Mouse (Mus musculus) intestine, embryonic 16.5 days (tissue): ENCODE data around the gene Rfwd3. TPM values are rescaled to one million over a fixed set of nuclear protein-coding genes. Genes with fewer than 3 reads are reported as not detected.

Experiments used
- ATAC-seq: fragments of 200-750 bp; cut with Nextera tagmentation; 2 replicates; pipeline ENCODE4 v1.8.0; 2017; ENCODE audit warnings: moderate TSS enrichment, moderate library complexity
- H3K27ac ChIP-seq: fragments of 300-500 bp; sonication (generic); 2 replicates; pipeline ENCODE4 v1.5.1; 2014; ENCODE audit warnings: mild to moderate bottlenecking, low read length
- H3K27me3 ChIP-seq: fragments of 300-500 bp; sonication (generic); replicated peaks from 2 replicates; pipeline ENCODE4 v1.6.1; 2014; ENCODE audit warnings: low read length, control low read depth, mixed read lengths; ENCODE audit not compliant: control insufficient read depth, insufficient read depth
- H3K36me3 ChIP-seq: fragments of 300-500 bp; sonication (generic); 2 replicates; pipeline ENCODE4 v1.6.1; 2014; ENCODE audit warnings: low read length, control low read depth; ENCODE audit not compliant: control insufficient read depth, insufficient read depth
- H3K4me1 ChIP-seq: fragments of 300-500 bp; sonication (generic); 2 replicates; pipeline ENCODE4 v1.6.1; 2014; ENCODE audit warnings: low read length, control low read depth, mixed read lengths; ENCODE audit not compliant: control insufficient read depth, insufficient read depth
- H3K4me2 ChIP-seq: fragments of 300-500 bp; sonication (generic); 2 replicates; pipeline ENCODE4 v1.6.1; 2014; ENCODE audit warnings: low read depth, low read length, control low read depth
- H3K4me3 ChIP-seq: fragments of 300-500 bp; sonication (generic); 2 replicates; pipeline ENCODE4 v1.5.1; 2014; ENCODE audit warnings: mild to moderate bottlenecking, low read length
- H3K9ac ChIP-seq: fragments of 300-500 bp; sonication (generic); 2 replicates; pipeline ENCODE4 v1.6.1; 2014; ENCODE audit warnings: low read depth, low read length
- H3K9me3 ChIP-seq: fragments of 300-500 bp; sonication (generic); 2 replicates; pipeline ENCODE4 v1.6.1; 2016; ENCODE audit warnings: low read length, control low read depth; ENCODE audit not compliant: control insufficient read depth
- WGBS: fragments of 180-500 bp; shearing (Covaris S2); extraction: QIAGEN DNeasy Blood & Tissue Kit; methylation state at CpG from one replicate; pipeline ENCODE4 v1.1.7; 2014; 5-methylcytosine and 5-hydroxymethylcytosine counted together
- polyA plus RNA-seq: library from polyadenylated mRNA; unstranded; fragments of >200 nt; fragmentation: Nextera tagmentation; extraction: Ambion mirVana; gene quantifications from 2 replicates; pipeline ENCODE4 v1.2.1, GENCODE M21; 2015

Rfwd3 gene
- polyA plus RNA-seq, 1 experiment from 2014 or later, result 44.7 TPM

DNA sequence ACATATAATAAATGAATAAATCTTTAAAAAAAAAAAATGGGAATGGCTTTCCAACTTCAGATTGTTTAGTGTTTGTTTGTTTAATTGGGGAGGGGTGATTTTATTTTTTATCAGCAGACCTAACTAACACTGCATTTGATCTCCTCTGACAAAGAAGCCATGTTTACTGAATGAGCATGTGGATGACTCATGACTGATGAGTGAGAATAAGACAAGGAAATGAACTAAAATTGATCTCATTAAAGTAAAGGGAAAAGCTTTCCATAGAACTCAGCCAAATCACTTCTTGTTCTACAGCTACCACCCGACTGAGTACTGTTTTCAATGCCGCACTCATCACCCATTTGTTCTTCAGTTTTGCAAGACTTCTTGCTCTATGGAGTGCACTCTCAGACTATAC is 66.3 kb downstream of the Rfwd3 start:
- H3K4me1 ChIP-seq, result no peaks in the 10 kb centered on the region
- no peak overlapping the region for H3K27ac ChIP-seq
- H3K9ac ChIP-seq, result no peak overlapping the region
- no peak overlapping the region for H3K4me2 ChIP-seq
- no peaks in the 10 kb centered on the region for H3K36me3 ChIP-seq
- no peak overlapping the region for H3K4me3 ChIP-seq
- H3K9me3 ChIP-seq, result no peaks in the 10 kb centered on the region
- H3K27me3 ChIP-seq, result no peaks in the 10 kb centered on the region
- 91% methylated on average over 2 of the region's 2 CpGs for WGBS
- ATAC-seq, result no peak

DNA sequence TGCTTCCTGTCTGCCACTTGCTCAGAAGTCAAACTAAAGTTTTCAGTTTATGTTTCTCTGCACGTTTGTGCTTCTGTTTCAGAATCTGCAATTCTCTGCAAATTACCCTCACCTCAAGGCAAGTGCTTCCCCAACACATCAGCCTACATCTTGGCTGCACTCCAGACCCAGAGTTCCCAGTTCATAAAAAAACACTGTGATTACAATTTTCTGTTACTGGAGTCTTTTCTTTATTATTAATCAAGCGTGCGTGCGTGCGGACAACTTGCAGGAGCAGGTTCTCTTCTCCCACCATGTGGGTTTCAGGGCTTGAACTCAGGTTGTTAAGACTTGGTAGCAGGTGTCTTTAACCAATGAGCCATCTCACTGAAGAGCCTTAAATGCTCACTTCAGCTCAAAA is 75.9 kb downstream of the Rfwd3 start:
- H3K27me3 ChIP-seq, result no peaks in the 10 kb centered on the region
- no peaks in the 10 kb centered on the region for H3K36me3 ChIP-seq
- no peaks in the 10 kb centered on the region for H3K4me1 ChIP-seq
- H3K4me2 ChIP-seq, result no peak overlapping the region
- no peaks in the 10 kb centered on the region for H3K9me3 ChIP-seq
- no peak overlapping the region for H3K27ac ChIP-seq
- no peak overlapping the region for H3K4me3 ChIP-seq
- H3K9ac ChIP-seq, result no peak overlapping the region
- WGBS, result 53% methylated on average over 5 of the region's 5 CpGs
- no peak for ATAC-seq

Other genes starting within 250 kb of the Rfwd3 start
- 7.8 and 11.3 TPM in 2 replicates for gene Exosc6, start 243.9 kb downstream of the Rfwd3 start, polyA plus RNA-seq
- gene Clec18a, start 207.8 kb downstream of the Rfwd3 start, polyA plus RNA-seq, result 0.07 and 0.09 TPM in 2 replicates
- gene Pdpr, start 205.6 kb downstream of the Rfwd3 start, polyA plus RNA-seq, result 6.5 and 8.5 TPM in 2 replicates
- gene Glg1, start 41.0 kb downstream of the Rfwd3 start, polyA plus RNA-seq, result 43.7 and 48.5 TPM in 2 replicates
- gene Mlkl, start 38.0 kb upstream of the Rfwd3 start, polyA plus RNA-seq, result 3.2 and 3.5 TPM in 2 replicates
- 0.91 and 1.1 TPM in 2 replicates for gene Fa2h, start 93.6 kb upstream of the Rfwd3 start, polyA plus RNA-seq
- 4.3 and 4.4 TPM in 2 replicates for gene Wdr59, start 221.9 kb upstream of the Rfwd3 start, polyA plus RNA-seq
- gene Znrf1, start 235.9 kb upstream of the Rfwd3 start, polyA plus RNA-seq, result 11.0 and 13.1 TPM in 2 replicates